Mouse (Mus musculus) lung, adult 2 months (tissue): ENCODE data around the gene Csf2rb.

ENCODE experiments used
- CTCF ChIP-seq: fragments of 200-500 bp; IDR thresholded peaks from 2 replicates; pipeline ENCODE4 v1.5.1; 2011; ENCODE audit warnings: mild to moderate bottlenecking, low read length, control low read depth; ENCODE audit not compliant: insufficient read depth
- POLR2A ChIP-seq: fragments of 200-500 bp; IDR thresholded peaks from 2 replicates; pipeline ENCODE4 v1.6.1; 2011; ENCODE audit warnings: low read depth, mild to moderate bottlenecking, control low read depth, low read length, borderline replicate concordance; ENCODE audit errors: extremely low read depth

DNA sequence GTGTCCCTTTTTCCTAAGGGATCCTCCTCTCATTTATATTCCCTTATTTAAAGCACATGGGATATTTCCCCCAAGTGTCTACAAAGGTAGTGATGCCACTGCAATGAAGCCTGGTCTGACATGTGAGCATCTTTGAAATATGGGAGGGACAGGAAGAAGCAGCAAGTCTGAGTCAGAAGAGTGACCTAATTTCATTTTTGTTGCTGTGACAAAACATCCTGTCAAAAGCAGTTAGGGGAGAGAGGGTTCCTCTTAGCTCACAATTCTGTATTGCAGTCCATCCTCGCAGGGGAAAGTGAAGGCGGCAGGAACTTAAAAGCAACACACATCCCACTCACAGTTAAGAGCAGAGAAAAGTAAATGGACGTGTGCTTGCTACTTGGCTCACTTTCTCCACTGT lies 65.3 kb downstream of the Csf2rb start:
- TF ChIP-seq CTCF (no peak), POLR2A (no peak)
